Mouse (Mus musculus) brain, embryonic 14.5 days (tissue): Measurements from ENCODE around the gene Ktn1.

ENCODE experiments used
- CTCF ChIP-seq: fragments of 200-500 bp; IDR thresholded peaks from 2 replicates; pipeline ENCODE4 v1.5.1; 2012; ENCODE audit warnings: inconsistent platforms, mild to moderate bottlenecking, moderate library complexity, borderline replicate concordance; ENCODE audit not compliant: insufficient read depth, insufficient read length; ENCODE audit errors: extremely low read depth
- POLR2A ChIP-seq: fragments of 200-500 bp; IDR thresholded peaks from 2 replicates; pipeline ENCODE4 v1.6.1; 2012; ENCODE audit warnings: mild to moderate bottlenecking, inconsistent platforms, borderline replicate concordance; ENCODE audit not compliant: poor library complexity, insufficient read depth, insufficient read length, severe bottlenecking; ENCODE audit errors: extremely low read depth

GRCm38 (mm10) chr14:47754253-47754897 is 106.1 kb downstream of the Ktn1 start:
- TF ChIP-seq CTCF (no peak), POLR2A (no peak)
